Comparison of ENCODE assay signal across 8 mouse cellular contexts in genomic region chr1:163994173-163994720, GRCm38 (mm10). TPM values are rescaled to one million over a fixed set of nuclear protein-coding genes. Genes with fewer than 3 reads are reported as not detected.
A peak's percentile ranks its signal among the peaks of the same experiment; 100 is the strongest.
DNase-seq lines count a peak whose midpoint lies in the region; ATAC-seq and TF ChIP-seq lines count a peak whose summit lies in the region.

No protein-coding gene starts in this region.

- H3K4me2 ChIP-seq in embryonic facial prominence, embryonic 14.5 days (ENCODE audit: low read depth, low read length): peak overlapping the region; percentile 85
- peak overlapping the region; percentile 72 for H3K4me2 ChIP-seq in neural tube, embryonic 14.5 days (ENCODE audit: low read depth, low read length)

- 0 out of 2 replicates have a peak, but pooled peaks cover 2% of the 10 kb centered on the region for H3K36me3 ChIP-seq in liver, adult 2 months (ENCODE audit: control insufficient read depth, insufficient read depth, low read length)
- H3K36me3 ChIP-seq in embryonic facial prominence, embryonic 14.5 days (ENCODE audit: control insufficient read depth, insufficient read depth, low read length): no peaks in the 10 kb centered on the region
- no peaks in the 10 kb centered on the region for H3K36me3 ChIP-seq in neural tube, embryonic 14.5 days (ENCODE audit: control insufficient read depth, insufficient read depth, low read length)

- H3K4me1 ChIP-seq in liver, adult 2 months (ENCODE audit: control insufficient read depth, insufficient read depth, low read length): 0 out of 2 replicates have a peak, but pooled peaks cover 3% of the 10 kb centered on the region
- peaks cover 8% of the 10 kb centered on the region; the same call in 1 of the 2 replicates for H3K4me1 ChIP-seq in embryonic facial prominence, embryonic 14.5 days (ENCODE audit: control insufficient read depth, insufficient read depth, low read length)
- no peaks in the 10 kb centered on the region for H3K4me1 ChIP-seq in neural tube, embryonic 14.5 days (ENCODE audit: control insufficient read depth, insufficient read depth, low read length)

- peak; percentile 62 for ATAC-seq in embryonic facial prominence, embryonic 14.5 days (ENCODE audit: low read depth)
- peak; percentile 77; the same call in 1 of the 2 replicates for ATAC-seq in neural tube, embryonic 14.5 days (ENCODE audit: low read depth)

- no peak for TF ChIP-seq POLR2A in liver, adult 2 months (IDR thresholded peaks at IDR 0.05; ENCODE audit: extremely low read depth, insufficient read depth, low read length)

- H3K27me3 ChIP-seq in liver, adult 2 months (ENCODE audit: control insufficient read depth, insufficient read depth, low read length): no peaks in the 10 kb centered on the region
- H3K27me3 ChIP-seq in embryonic facial prominence, embryonic 14.5 days (replicated peaks; ENCODE audit: control insufficient read depth, insufficient read depth, low read length): no peaks in the 10 kb centered on the region
- no peaks in the 10 kb centered on the region for H3K27me3 ChIP-seq in neural tube, embryonic 14.5 days (ENCODE audit: control insufficient read depth, insufficient read depth, low read length)

- H3K9me3 ChIP-seq in embryonic facial prominence, embryonic 14.5 days (ENCODE audit: control insufficient read depth, low read length): no peaks in the 10 kb centered on the region
- no peaks in the 10 kb centered on the region for H3K9me3 ChIP-seq in neural tube, embryonic 14.5 days (ENCODE audit: control insufficient read depth, low read length)

- 2% methylated on average over 38 of the region's 38 CpGs for WGBS in liver, adult 2 months
- 1% methylated on average over 32 of the region's 38 CpGs for WGBS in embryonic facial prominence, embryonic 14.5 days
- WGBS in large intestine, adult 2 months: under 1% methylated on average over 38 of the region's 38 CpGs
- 2% methylated on average over 38 of the region's 38 CpGs for WGBS in neural tube, embryonic 14.5 days

- no peaks in the 10 kb centered on the region for H3K79me2 ChIP-seq in liver, adult 2 months (ENCODE audit: control insufficient read depth, insufficient read depth, low read length)

- no peak for DNase-seq in liver, adult 2 months (ENCODE audit: extremely low read depth, low read depth, low spot score)
- no peak for DNase-seq in liver
- no peak for DNase-seq in embryonic facial prominence, embryonic 14.5 days (ENCODE audit: low spot score)
- peak; percentile 1 for DNase-seq in large intestine, adult 2 months (ENCODE audit: low read depth, low spot score)
- DNase-seq in cerebellum, adult 9-10 months: no peak
- DNase-seq in gastrocnemius, postnatal 10 days: no peak
- DNase-seq in cerebellum, postnatal 14 days: no peak

- TF ChIP-seq CTCF in liver, adult 2 months (IDR thresholded peaks at IDR 0.05; ENCODE audit: low read depth, low read length): no peak

- no peak overlapping the region for H3K27ac ChIP-seq in liver, adult 2 months (replicated peaks; ENCODE audit: insufficient read depth, low read depth, low read length)
- peak overlapping the region; percentile 85; the same call in 1 of the 2 replicates for H3K27ac ChIP-seq in embryonic facial prominence, embryonic 14.5 days (replicated peaks; ENCODE audit: low read depth, low read length)
- no peak overlapping the region for H3K27ac ChIP-seq in neural tube, embryonic 14.5 days (ENCODE audit: low read depth, low read length)

- H3K9ac ChIP-seq in liver, adult 2 months (ENCODE audit: low read depth, low read length): peak overlapping the region; percentile 67
- peak overlapping the region; percentile 84 for H3K9ac ChIP-seq in embryonic facial prominence, embryonic 14.5 days (ENCODE audit: low read depth, low read length)
- peak overlapping the region; percentile 67 for H3K9ac ChIP-seq in neural tube, embryonic 14.5 days (replicated peaks; ENCODE audit: low read depth, low read length)

- peak overlapping the region; percentile 86 for H3K4me3 ChIP-seq in liver, adult 2 months (ENCODE audit: insufficient read depth, low read depth, low read length)
- peak overlapping the region; percentile 68 for H3K4me3 ChIP-seq in embryonic facial prominence, embryonic 14.5 days (ENCODE audit: low read depth, low read length)
- peak overlapping the region; percentile 50 for H3K4me3 ChIP-seq in neural tube, embryonic 14.5 days (ENCODE audit: low read depth, low read length)

RNA-seq across cellular contexts. Expression of gene BC055324, which starts 0.3 kb away (rescaled TPM):
- total RNA-seq in liver, adult 2 months (2014; rRNA removed): 0.37 and 1.1 TPM in 2 replicates
- 0.10 and 0.19 TPM in 2 replicates for polyA plus RNA-seq in liver, adult 2 months (2012; rRNA removed)
- 16.8 and 18.8 TPM in 2 replicates for polyA plus RNA-seq in embryonic facial prominence, embryonic 14.5 days (2014; fragmentation: Nextera tagmentation; extraction: Ambion mirVana)
- polyA plus RNA-seq in large intestine, adult 2 months (2012; rRNA removed): 1.9 and 2.4 TPM in 2 replicates
- 3.6 and 4.2 TPM in 2 replicates for polyA plus RNA-seq in neural tube, embryonic 14.5 days (2014; fragmentation: Nextera tagmentation; extraction: Ambion mirVana)
- 1 to 10 TPM; 2.0 to 2.4 TPM for total RNA-seq in gastrocnemius, postnatal 10 days (2021)

RNA-seq across cellular contexts. Expression of gene Mettl18, which starts 0.4 kb away (rescaled TPM):
- total RNA-seq in liver, adult 2 months (2014; rRNA removed): 2.7 and 3.9 TPM in 2 replicates
- polyA plus RNA-seq in liver, adult 2 months (2012; rRNA removed): 0.42 and 0.67 TPM in 2 replicates
- polyA plus RNA-seq in embryonic facial prominence, embryonic 14.5 days (2014; fragmentation: Nextera tagmentation; extraction: Ambion mirVana): 7.7 and 8.1 TPM in 2 replicates
- polyA plus RNA-seq in large intestine, adult 2 months (2012; rRNA removed): 0.59 and 0.66 TPM in 2 replicates
- 7.5 and 10.1 TPM in 2 replicates for polyA plus RNA-seq in neural tube, embryonic 14.5 days (2014; fragmentation: Nextera tagmentation; extraction: Ambion mirVana)
- total RNA-seq in gastrocnemius, postnatal 10 days (2021): 1 to 10 TPM; 2.7 to 3.1 TPM

RNA-seq across cellular contexts. Expression of gene Sele, which starts 53.8 kb away (rescaled TPM):
- 0.07 TPM in 1 of 2 replicates, not detected in the other for total RNA-seq in liver, adult 2 months (2014; rRNA removed)
- polyA plus RNA-seq in liver, adult 2 months (2012; rRNA removed): 0.05 TPM in 1 of 2 replicates, not detected in the other
- polyA plus RNA-seq in embryonic facial prominence, embryonic 14.5 days (2014; fragmentation: Nextera tagmentation; extraction: Ambion mirVana): 0.13 and 0.25 TPM in 2 replicates
- polyA plus RNA-seq in large intestine, adult 2 months (2012; rRNA removed): 0.08 TPM in 1 of 2 replicates, not detected in the other
- polyA plus RNA-seq in neural tube, embryonic 14.5 days (2014; fragmentation: Nextera tagmentation; extraction: Ambion mirVana): not detected in 2 replicates
- not detected for total RNA-seq in gastrocnemius, postnatal 10 days (2021)
